Mouse (Mus musculus) small intestine, adult 2 months (tissue): ENCODE measurements around the gene Upk1a.

Experiments used
- CTCF ChIP-seq: fragments of 200-500 bp; IDR thresholded peaks from 2 replicates; pipeline ENCODE4 v1.5.1; 2012; ENCODE audit warnings: low read depth, mild to moderate bottlenecking, control low read depth, inconsistent platforms, low read length, moderate library complexity, mixed read lengths; ENCODE audit not compliant: insufficient replicate concordance, insufficient read length; ENCODE audit errors: extremely low read depth
- POLR2A ChIP-seq: fragments of 200-500 bp; IDR thresholded peaks from 2 replicates; pipeline ENCODE4 v1.6.1; 2012; ENCODE audit warnings: low read depth, mild to moderate bottlenecking, control low read depth, inconsistent platforms, low read length, moderate library complexity

- TF ChIP-seq CTCF: no peak
- peak; percentile 66; the same call in 1 of the 2 replicates for TF ChIP-seq POLR2A
These were observed 53.1 kb downstream of the Upk1a start, which contains the start of gene Lin37 for GRCm38 (mm10) chr7:30559443-30559954.
